Mouse (Mus musculus): ENCODE data around the gene Med27.
"Not testable (repeated sequence)": the region's sequence is repeated elsewhere in the genome, so short reads cannot be mapped to it uniquely, and the experiment has no call there.

Gene Med27

DNA sequence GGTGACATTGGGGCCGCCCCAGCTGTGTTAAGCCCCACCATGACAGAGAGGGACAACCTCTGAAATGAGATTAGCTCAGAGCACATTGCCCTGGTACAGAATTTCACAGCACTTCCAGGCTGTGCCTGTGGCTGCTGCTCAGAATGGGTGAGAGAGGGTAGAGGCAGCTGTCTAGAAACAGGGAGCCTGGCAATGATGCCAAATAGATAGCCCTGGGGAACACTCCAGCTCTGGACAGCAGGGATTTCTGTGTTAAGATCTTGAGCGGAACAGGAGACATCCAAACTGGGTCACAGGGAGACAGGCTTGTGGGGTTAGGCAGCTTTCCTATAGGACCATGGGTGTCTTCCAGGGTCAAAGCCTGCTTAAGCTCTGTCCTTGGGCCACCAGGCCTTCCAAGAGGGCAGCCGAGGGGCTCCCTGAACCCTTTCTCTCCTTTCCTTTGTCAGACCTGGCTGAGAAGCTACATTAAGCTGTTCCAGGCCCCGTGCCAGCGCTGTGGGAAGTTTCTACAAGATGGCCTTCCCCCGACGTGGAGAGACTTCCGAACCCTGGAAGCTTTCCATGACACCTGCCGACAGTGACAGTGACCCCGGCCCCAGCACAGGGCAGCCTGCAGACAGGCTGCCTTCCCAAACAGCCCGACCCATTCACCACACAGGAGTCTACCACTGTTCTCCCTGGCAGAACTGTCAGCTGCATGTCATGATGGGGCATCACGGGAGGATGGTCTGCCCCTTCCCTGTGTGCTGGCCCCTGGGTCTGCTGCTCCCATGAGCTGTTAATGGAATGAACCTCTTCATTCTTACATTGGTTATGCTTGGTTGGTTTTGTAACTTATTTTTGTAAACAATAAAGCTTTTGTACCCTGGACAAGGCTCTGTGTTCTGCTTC is 177.5 kb downstream of the Med27 start:
- peak; percentile 91 to 94 for DNase-seq

DNA sequence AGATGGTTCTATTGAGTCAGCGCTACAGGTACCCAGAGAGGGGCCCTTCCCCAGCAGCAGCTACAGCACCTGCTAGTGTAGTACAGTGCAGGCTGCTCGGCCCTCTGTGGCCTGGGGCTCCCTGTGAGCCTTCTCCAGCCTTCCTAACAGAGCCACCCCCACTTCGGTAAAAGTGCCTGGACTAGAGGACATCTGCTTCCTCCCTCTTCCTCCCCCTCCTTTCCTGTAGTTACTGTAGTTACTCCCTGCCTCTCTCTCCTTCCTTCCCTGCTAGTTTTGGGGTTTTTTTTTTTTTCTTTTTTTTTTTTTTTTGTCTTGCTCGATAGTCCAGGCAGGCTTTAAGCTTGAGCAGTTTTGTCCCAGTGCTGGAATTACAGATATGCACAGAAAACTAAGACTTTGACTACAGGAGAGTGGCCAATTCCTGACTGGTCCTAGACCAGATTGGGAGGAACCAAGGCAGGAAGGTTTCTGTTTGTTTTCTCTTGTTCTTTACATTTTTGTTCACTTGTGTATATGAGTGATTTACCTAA is 178.7 kb downstream of the Med27 start:
- DNase-seq: no peak

DNA sequence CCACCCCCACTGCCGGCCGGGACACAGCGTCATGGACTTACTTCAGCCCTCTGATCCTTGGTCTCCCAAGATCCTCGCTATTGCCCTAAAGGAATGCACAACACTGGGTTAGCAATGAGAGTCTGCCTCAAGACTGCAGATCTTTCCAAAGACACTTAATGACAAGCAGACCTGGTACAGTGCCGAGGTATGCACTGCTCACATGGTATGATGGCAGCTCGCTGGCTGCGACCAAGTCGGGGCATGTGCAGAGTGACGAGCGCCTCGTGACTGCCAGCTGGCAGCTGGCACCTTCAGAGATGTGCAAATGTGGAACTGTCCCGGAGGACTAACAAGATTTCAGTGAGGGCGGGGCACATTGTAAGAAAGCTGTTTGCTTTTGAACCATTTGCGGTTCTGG is 179.6 kb downstream of the Med27 start:
- DNase-seq: peak; percentile 86 to 88

DNA sequence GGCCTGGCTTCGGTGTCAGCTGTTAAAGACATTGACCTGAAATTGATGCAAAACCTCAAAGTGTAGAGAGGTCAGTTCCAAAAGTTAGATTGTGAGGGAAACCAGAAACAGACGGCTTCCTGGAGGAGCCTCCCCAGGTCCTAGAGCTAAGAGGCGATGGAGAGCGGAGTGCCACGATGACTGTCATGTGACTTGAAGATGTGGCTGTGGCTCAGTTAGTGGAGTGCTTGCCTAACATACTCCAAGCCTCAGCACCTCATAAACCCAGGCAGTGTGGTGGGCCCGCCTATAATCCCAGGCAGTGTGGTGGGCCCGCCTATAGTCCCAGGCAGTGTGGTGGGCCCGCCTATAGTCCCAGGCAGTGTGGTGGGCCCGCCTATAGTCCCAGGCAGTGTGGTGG is 180.9 kb downstream of the Med27 start:
- not testable (repeated sequence) for DNase-seq

DNA sequence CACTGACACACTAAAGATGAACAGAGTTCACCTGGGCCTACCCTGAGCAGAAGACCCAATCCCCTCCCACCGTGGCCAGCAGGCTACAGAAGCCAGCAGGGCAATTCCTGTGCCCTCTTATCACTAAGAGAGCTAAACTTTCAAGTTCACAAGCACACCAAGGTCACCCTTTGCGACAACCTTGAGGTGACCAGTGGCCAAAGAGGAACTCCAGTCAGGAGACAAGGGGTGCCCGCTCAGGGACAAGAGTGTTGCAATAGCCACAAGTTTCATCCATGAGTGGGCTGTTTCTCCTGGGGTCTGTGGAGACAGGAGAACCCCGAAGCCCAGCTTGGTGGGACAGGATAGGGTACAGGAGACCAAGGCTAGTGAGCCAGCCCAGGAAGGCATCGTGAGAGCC is 182.2 kb downstream of the Med27 start:
- DNase-seq: no peak

DNA sequence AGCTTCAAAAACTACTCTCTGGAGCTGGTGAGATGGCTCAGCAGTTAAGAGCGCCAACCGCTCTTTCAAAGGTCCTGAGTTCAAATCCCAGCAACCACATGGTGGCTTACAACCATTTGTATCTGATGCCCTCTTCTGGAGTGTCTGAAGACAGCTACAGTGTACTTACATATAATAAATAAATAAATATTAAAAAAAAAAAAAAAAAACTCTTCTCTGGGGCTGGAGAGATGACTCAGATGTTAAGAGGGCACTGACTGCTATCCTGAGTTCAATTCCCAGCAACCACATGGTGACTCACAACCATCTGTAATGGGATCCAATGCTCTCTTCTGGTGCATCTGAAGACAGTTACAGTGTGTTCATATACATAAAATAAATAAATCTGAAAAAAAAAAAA is 183.2 kb downstream of the Med27 start:
- DNase-seq: not testable (repeated sequence)

DNA sequence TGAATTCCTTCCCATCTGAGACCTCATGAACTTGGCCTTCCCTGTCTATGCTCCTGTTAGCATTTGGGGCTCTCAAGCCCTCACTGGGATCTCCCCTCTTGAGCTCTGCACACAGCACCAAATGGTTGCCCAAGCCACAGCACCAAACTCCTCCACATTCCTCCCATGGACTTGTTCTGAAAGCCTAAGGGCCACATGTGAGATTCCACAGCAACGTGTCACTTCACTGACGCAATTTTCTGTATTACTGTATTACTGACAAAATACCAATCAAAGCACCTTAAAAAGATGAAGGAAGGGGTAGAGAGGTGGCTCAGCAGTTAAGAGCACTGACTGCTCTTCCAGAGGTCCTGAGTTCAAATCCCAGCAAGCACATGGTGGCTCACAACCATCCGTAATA is 185.6 kb downstream of the Med27 start:
- DNase-seq: no peak

DNA sequence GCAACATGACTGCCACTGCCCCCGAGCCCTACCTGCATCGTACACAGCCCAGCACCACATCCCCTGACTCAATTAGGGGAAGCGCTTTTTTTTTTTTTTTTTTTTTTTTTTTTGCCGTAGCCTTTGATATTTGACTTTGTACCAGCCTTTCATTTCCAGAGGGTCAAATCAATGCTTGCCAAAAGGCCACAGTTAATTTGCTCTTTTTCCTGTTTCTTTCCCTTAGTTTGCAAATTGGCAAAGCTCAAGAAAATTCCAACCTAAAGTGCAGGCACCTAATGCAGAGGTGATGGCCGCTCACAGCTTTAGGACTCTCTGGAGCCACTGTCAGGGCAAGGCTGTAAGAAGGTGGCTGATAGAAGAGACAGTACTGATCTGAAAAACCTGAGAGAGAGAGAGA is 186.3 kb downstream of the Med27 start:
- no peak for DNase-seq

DNA sequence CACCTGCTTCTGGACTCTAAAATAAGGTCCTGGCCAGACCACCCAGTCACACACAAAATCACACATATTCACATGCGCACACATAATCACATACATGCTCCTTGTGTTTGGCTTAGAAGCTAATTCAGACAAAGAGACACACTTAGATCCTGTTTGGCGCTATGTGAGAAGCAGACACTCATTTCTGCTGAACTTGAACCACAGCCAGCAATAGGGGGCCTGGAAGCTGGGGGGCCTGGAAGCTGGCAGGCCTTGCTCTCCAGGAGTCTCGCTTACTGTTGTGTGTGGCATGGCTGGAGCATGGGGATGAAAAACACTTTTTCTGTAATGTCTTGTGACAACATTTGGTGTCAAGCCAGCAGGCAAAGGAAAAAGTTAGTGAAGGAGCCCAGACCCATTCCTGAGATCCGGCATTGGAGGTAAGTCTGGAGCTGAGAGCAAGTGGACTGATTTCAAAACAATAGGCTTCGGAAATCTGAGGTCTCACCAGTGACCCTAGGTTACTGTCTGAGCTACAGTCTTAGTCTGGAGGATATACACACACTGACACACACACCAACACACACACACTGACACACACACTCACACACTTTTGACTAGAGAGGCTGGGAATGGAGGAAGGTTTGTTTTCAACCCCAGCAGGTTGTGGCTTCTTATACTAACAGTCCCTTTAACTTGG is 189.1 kb downstream of the Med27 start:
- no peak for DNase-seq

DNA sequence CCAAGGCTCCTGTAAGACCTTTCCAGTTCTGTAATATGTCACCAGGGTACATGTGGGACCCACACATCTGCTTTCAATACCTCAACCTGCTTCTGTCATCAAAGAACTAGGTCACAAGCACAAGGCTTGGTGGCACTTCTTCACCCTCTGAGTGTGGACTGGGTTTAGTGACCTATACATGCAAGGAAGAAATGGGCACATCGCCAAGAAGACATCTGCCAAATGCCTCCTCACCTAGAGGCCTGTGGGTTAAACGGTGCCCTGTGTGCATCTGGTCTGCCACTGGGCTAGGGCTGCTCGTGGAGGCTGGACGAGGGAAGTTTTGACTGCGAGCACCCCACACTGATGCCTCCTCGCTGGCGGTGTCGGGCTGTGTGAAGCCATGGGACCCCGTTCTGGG is 189.9 kb downstream of the Med27 start:
- DNase-seq: peak in 1 of 2 experiments; percentile 42

DNA sequence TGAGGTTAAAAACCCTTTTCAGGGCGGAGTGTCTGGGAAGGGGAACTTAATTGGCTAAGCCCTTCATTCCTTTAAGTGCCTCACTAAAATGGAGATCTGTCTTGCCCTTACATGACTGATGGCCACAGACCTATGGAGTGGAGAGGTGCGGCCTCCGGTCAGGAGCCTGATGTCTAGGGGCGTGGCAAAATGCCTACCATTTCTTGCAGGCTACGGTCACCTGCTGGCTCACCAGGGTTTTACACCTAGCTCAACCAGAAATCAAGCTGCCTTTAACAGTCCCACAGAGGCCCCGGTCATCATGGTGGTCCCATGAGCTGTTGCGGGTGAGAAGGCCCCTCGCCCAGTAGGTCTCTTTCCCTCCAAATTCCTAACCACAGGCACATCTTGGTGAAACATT is 190.7 kb downstream of the Med27 start:
- peak in 1 of 2 experiments; percentile 16 for DNase-seq

DNA sequence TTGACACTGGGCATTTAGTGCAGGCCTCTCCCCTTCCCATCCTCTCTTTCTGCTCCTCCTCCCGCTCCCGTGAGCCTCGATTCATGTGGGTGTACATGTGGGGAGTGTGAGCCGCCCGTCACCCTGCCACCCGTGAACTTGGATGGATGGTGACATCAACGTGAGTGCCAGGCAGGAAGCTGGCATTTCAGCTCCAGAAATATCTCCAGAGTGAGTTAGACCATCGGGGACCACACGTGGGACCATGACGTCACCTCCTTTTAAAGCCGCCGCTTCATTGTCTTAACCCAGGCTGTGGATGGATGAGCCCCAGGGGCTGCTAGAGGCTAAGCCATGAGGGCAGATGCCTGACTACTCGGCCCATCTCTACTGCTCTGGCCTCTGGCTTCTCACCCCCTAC is 195.4 kb downstream of the Med27 start:
- DNase-seq: peak in 1 of 2 experiments; percentile 54

DNA sequence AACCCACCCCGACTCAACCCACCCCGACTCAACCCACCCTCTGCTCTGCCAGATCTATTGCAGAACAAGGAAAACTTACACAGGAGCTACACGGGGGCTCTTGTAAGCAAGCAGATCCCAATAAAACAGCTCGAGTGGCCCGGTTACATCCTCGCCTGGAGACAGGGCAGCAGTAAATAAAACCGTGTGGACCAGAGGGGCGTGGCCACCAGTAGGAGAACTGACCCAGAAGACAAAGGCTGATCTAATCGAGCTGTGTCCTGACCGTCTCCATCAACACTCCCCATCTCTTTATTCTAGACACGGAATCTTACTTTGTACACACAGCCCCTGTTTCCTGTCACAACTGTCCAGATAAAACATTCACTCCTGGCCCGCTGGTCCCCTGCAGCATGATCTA is 200.0 kb downstream of the Med27 start:
- no peak for DNase-seq

DNA sequence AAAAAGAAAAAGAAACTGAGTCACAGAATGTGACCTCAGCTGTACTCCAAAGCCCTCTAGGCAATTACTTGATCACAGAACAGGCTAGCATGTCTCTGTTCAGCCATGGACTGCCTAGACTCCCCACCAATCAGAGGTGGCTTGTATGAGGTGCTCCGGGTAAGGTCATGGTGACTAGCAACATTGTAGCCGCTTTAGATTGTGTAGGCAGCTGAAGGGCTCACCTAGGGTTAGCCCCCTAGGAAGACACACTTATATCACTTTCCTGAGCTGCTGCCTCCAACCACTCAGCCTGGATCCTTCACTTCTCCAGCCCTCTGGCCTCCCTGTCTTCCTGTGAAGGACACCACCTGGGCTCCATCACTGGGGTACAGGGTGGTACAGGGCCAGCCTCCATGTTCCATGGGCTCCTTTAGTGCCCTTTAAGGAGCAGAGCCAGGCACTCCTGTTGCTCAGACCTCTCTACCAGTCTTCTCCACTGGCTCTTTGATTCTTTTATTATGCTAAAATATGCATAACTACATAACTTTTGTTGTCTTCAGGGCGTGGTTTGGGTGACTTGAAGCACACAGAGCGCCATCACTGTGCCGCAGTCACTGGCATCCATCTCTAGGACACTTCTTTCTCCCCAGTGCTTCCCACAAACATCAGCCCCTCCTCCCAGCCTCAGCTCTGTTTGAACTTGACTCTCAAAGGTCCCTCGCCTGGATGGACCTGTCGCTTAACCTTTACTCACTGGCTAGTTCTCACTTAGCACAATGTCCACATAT is 205.4 kb downstream of the Med27 start:
- DNase-seq: no peak

DNA sequence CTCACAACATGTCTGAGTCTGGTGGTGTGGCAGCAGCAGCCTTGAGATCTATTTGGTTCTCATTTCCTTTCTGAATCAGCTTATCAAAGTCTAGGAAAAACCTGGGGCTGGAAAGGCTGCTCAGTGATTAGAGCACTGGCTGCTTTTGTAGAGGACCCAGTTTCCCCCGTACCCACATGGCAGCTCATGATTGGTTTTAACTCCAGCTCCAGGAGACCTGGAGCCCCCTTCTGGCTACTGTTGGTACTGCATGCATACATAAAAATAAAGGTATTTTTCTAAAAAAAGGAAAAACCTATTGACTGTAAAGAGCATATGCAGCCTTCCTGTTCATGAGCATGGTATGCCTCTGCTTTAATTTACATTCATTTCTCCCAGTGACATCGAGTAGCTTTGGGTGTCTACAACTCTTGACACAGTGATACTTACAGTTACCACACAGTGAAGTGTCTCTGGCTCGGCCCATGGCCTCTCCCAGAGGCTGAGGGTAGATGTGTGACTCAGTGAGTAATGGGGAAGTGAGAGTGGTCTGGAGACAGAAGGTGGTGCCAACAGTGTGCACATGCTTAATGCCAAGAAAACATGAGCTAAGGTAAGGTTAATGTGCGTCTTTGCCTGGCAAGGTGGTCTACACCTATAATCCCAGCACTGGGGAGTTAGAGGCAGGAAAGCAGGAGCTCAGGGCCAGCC is 207.5 kb downstream of the Med27 start:
- peak; percentile 75 to 85 for DNase-seq

DNA sequence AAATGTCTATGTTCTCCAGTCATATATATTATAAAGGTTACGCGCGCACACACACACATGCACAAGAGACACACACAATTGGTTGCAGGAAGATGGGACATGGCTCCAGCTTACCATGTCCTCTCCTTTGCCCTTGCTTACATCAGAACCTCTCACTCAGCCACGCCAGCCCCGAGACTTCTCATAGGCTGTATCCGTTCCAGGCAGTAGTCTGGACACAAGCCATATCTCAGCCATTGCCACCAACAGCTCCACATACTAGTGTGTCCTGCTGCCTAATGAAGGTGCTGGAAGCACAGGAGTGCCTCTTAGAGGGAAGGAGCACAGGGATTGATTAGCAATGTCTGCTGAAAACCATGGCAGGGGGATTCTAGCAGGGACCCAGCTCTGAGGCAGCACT is 211.9 kb downstream of the Med27 start:
- DNase-seq: peak; percentile 48

DNA sequence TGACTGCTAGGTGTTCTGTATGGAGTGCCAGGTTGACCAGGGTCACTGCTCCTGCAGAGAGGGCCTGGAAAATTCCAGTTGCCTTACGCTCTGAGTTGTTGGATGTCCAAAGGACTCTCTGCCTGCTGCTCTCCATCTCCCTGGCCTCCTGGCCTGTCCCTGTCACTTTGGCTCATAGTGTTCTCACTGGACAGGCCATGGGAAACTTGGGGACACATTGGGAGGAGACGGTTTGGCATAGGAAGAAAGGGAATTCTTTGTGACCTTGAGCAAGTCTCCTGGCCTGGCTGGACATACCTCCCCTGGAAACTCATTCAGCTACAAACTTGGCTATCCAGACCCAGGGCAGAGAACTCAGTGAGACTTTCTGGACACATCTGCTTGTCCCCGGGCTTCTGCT is 213.3 kb downstream of the Med27 start:
- no peak for DNase-seq

DNA sequence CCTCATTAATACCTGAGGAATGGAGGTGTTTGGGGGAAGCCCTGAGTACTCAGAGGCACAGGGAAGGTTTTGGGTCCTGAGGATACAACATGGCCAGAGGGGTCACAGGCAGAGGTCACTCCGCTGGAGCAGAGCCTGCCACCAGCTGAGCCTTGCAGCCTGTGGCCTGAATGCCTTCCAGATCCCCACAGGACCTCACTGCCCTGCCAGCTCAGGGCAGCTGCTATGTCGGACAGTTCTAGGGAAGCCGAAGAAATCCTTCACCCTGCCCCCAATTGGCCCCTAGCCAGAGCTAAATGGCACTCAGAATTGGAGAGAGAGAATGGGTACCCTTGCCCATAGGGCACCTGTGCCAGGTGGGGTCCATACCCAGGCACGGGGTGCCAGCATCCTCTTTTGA is 214.8 kb downstream of the Med27 start:
- peak; percentile 98 for DNase-seq

DNA sequence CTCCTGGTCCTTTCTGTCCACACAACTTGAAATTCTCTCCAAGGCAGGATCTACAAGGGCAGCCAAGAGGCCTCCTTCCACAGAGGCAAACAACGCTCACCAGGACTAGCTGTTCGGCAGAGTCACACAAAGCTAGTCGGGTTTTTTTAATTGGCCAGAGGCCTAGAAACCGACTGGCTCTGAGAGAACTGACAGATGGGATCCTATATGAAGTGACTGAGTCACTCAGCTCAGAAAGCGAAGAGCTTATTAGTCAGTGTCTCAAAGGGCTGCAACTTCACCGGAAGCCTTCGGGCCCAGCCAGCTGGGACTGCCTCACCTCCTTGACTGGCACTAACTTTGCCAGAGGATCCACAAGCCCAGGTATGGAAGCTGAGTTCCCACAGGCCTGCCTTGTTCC is 217.4 kb downstream of the Med27 start:
- peak; percentile 86 for DNase-seq

DNA sequence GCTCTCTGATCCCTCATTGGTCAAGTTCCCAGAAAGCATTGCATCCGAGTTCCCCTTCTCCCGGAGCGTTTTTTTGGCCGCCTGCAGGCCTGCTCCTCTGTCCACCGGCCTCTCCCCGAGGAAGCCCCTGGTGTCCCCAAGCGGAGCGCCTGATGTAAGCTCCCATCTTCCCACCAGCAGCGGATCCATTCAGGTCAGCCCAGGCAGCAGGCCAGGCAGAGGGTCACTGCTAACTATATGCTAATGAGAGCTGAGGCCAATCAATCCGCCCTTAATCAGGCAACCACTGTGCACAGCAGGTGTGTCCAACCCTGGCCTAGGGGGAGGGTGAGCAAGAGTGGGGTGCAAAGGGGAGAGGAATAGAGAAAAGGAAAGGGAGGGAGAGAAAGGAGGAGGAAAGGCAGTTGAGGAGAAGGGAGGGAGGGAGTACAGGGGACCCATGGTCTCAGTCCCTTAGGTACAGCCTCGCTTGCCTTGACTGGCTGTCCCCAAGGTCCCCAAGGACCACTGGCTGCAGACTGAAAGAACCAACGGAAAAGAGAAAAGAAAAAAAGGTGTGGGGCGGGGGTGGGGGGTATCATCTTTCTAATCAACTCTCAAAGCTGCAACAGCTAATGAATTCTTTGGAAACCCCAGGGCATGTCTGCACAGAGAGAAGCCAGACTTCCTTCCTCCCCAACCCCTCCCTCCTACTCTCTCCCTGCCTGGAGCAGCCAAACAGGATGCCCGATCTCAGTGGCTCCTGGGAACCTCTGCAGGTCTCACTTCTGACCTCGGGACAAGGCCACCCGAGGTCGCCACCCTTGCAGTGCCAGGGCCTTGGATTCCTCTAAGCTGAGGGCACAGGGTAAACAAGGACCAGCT is 219.2 kb downstream of the Med27 start:
- DNase-seq: peak; percentile 41 to 57

DNA sequence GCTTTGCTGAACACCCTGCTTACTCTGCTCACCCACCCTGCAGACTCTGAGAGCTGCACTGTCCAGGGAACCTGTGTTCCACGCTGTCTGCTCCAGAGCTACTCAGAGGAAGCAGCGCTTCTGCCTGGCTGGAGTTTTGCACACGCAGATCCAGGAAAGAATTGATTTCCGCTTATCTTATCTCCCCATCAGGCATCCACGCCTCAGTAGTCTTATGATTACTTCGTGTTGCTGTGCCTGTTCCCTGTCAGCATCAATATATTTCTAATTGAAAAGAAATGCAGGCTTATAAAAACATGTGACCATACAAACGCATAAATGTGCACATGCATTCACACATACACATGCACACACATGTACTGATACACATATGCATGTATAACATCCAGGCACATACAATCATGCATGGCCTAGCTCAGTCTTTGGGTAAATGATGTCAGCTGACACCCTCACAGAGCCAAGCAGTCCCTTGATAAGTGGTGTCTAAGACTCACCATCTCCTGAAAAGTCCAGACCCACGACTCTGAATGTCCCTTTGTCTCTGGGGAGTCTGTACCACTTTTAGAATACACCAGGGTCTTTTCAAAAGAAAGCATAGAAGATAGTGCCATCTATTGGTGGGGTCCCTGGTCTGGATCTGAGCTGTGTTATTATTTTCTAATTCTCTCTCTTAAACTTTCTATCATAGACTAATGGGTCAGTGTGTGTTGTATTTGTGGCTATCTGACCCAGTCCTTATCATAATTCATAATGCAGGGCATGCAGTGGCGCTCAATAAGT is 225.5 kb downstream of the Med27 start:
- no peak for DNase-seq
